Mouse (Mus musculus) bone marrow, adult 2 months (tissue): ENCODE results near the gene App.

Source experiments
- CTCF ChIP-seq: fragments of 200-500 bp; IDR thresholded peaks from 2 replicates; pipeline ENCODE4 v1.5.1; 2011; ENCODE audit warnings: low read length, control low read depth; ENCODE audit not compliant: control insufficient read depth, insufficient read depth
- POLR2A ChIP-seq: fragments of 200-500 bp; IDR thresholded peaks from 2 replicates; pipeline ENCODE4 v1.6.1; 2011; ENCODE audit warnings: low read depth, mild to moderate bottlenecking, control low read depth, low read length, borderline replicate concordance; ENCODE audit not compliant: control insufficient read depth

DNA sequence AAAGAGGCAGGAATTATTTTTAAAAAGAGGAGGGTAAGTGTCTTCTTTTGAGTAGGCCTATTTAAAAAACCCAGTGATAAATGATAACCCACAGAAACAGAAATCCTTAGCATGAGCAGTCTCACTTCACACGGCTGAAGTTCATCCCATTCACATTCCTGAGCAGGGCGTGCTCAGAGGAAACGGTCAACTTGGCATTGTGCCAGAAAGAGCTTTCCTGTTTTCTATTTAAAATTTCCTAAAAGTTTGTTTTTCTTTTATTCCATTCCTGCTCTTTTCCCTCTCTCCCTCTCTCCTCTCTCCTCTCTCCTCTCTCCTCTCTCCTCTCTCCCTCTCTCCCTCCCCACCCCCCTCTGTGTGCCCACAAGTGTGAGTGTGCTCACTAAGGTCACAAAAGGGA lies 3.1 kb upstream of the App start:
- TF ChIP-seq CTCF, result no peak
- no peak for TF ChIP-seq POLR2A
